Comparison of ENCODE assay signal across 20 mouse cellular contexts in the genomic region with DNA sequence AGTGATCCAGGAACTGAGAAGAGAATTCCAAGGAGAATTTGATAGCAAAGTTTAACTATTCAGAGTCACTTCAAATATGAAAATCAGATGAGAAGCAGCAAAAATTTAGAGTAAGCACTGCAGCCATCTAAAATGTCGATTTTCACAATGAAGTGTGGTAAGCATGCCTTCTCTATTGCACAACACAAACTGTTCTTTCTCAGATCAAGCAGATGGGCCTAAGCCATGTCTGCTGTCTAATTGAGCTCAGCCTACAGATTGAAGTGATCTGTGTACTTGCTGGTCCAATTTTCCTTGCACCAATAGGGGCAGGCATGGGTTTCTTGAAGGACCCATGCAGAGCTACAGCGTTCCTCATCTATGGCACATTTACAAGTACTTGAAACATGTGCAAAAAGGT. TPM values are rescaled to one million over a fixed set of nuclear protein-coding genes. Genes with fewer than 3 reads are reported as not detected.
DNase-seq lines count a peak whose midpoint lies in the region; ATAC-seq and TF ChIP-seq lines count a peak whose summit lies in the region.
"Had no signal": no experiment of that assay in that cellular context is flagged by ENCODE, and none has a peak within 500 bp of the region (broad histone marks: within the 10 kb centered on the region; RNA-seq: fewer than 3 reads in every experiment).

No protein-coding gene starts in this region.

- TF ChIP-seq CTCF in brain, embryonic 14.5 days (IDR thresholded peaks at IDR 0.05; ENCODE audit: borderline replicate concordance, extremely low read depth, insufficient read depth, insufficient read length) = no peak

- ATAC-seq in CD4-positive, CD25-positive, alpha-beta regulatory T cell, adult 4 months = no peak
- no peak for ATAC-seq in cerebellum, adult (ENCODE audit: insufficient number of reproducible peaks, low FRiP score, low TSS enrichment)
- ATAC-seq: forebrain, embryonic 13.5 days; forebrain, embryonic 16.5 days; Patski had no signal

- TF ChIP-seq POLR2A in brain, embryonic 14.5 days (IDR thresholded peaks at IDR 0.05; ENCODE audit: borderline replicate concordance, extremely low read depth, insufficient read depth, insufficient read length, poor library complexity, severe bottlenecking) = no peak

- peak; percentile 8 to 11 for DNase-seq in layer of hippocampus, adult 8-10 months (ENCODE audit: low spot score in 2 of 2)
- no peak for DNase-seq in layer of hippocampus, postnatal 25 days (ENCODE audit: extremely low spot score in 1 of 2, low spot score in 1 of 2)
- peak; percentile 0 for DNase-seq in 416B (ENCODE audit: low read depth)
- peak; percentile 9 for DNase-seq in adipocyte (ENCODE audit: low spot score)
- DNase-seq in brain, embryonic 14.5 days (ENCODE audit: low read depth) = peak; percentile 7
- no peak for DNase-seq in cerebellum, adult 11-12 months
- DNase-seq: adrenal gland, adult 2 months; adrenal gland, postnatal 14 days; cerebellum, adult 18-20 months; cerebellum, adult 9-10 months; cerebellum, postnatal 14 days; gastrocnemius, postnatal 10 days; gastrocnemius, postnatal 36 days; heart, adult 11 months had no signal

RNA-seq across cellular contexts. Expression of a gene that starts 51.6 kb away (rescaled TPM):
- total RNA-seq in layer of hippocampus, adult 8-10 months (2022) = 10 to 100 TPM; 21.6 to 33.8 (median 30.3) TPM
- total RNA-seq in layer of hippocampus, postnatal 25 days (2021) = 10 to 100 TPM; 26.7 to 32.3 TPM
- polyA plus RNA-seq in brain, embryonic 14.5 days (2012; rRNA removed) = 1.3 and 1.4 TPM in 2 replicates
- polyA plus RNA-seq in CD4-positive, CD25-positive, alpha-beta regulatory T cell, adult 4 months (2017; shearing (Covaris generic)) = under 1 TPM; 0.24 to 0.86 TPM
- total RNA-seq: CH12.LX had no signal

Comparison
In these comparisons a context has a peak if more than half of its experiments do, and no peak if none do; other contexts are left out.
1. DNase-seq: peak in layer of hippocampus, adult 8-10 months (2 of 2), 416B (single experiment), adipocyte (single experiment) and brain, embryonic 14.5 days (single experiment); none in layer of hippocampus, postnatal 25 days (0 of 2) and cerebellum, adult 11-12 months (single experiment).